Mouse (Mus musculus) embryonic facial prominence, embryonic 11.5 days (tissue): ENCODE measurements around the gene Lelp1. TPM values are rescaled to one million over a fixed set of nuclear protein-coding genes. Genes with fewer than 3 reads are reported as not detected.

Experiments used
- ATAC-seq: fragments of 200-750 bp; cut with Nextera tagmentation; replicated peaks from 2 replicates; pipeline ENCODE4 v1.8.0; 2017; ENCODE audit warnings: low read depth; ENCODE audit not compliant: insufficient number of reproducible peaks, low FRiP score, low TSS enrichment
- DNase-seq: peaks from one replicate; pipeline ENCODE4 v3.0.0-alpha.2; 2015; ENCODE audit warnings: low spot score
- H3K27ac ChIP-seq: fragments of 300-500 bp; sonication (generic); replicated peaks from 2 replicates; pipeline ENCODE4 v1.5.1; 2014; ENCODE audit warnings: mild to moderate bottlenecking, low read depth, low read length, control low read depth
- H3K27me3 ChIP-seq: fragments of 300-500 bp; sonication (generic); 2 replicates; pipeline ENCODE4 v1.6.1; 2014; ENCODE audit warnings: mild to moderate bottlenecking, low read length, moderate library complexity, mixed read lengths; ENCODE audit not compliant: control insufficient read depth, insufficient read depth
- H3K36me3 ChIP-seq: fragments of 300-500 bp; sonication (generic); replicated peaks from 2 replicates; pipeline ENCODE4 v1.6.1; 2014; ENCODE audit warnings: low read depth, mild to moderate bottlenecking, low read length, moderate library complexity, mixed read lengths; ENCODE audit not compliant: control insufficient read depth, insufficient read depth
- H3K4me1 ChIP-seq: fragments of 300-500 bp; sonication (generic); 2 replicates; pipeline ENCODE4 v1.6.1; 2014; ENCODE audit warnings: low read length, mixed read lengths; ENCODE audit not compliant: control insufficient read depth, insufficient read depth
- H3K4me2 ChIP-seq: fragments of 300-500 bp; sonication (generic); 2 replicates; pipeline ENCODE4 v1.6.1; 2014; ENCODE audit warnings: low read depth, mild to moderate bottlenecking, control low read depth, low read length, moderate library complexity
- H3K4me3 ChIP-seq: fragments of 300-500 bp; sonication (generic); 2 replicates; pipeline ENCODE4 v1.5.1; 2014; ENCODE audit warnings: low read depth, low read length, control low read depth
- H3K9ac ChIP-seq: fragments of 300-500 bp; sonication (generic); replicated peaks from 2 replicates; pipeline ENCODE4 v1.6.1; 2014; ENCODE audit warnings: mild to moderate bottlenecking, control low read depth, low read length
- H3K9me3 ChIP-seq: fragments of 300-500 bp; sonication (generic); replicated peaks from 2 replicates; pipeline ENCODE4 v1.6.1; 2016; ENCODE audit warnings: mild to moderate bottlenecking, low read length, inconsistent platforms, mixed read lengths; ENCODE audit not compliant: control insufficient read depth
- WGBS: fragments of 180-500 bp; shearing (Covaris S2); extraction: QIAGEN DNeasy Blood & Tissue Kit; methylation state at CpG from one replicate; pipeline ENCODE4 v1.1.7; 2014; 5-methylcytosine and 5-hydroxymethylcytosine counted together
- polyA plus RNA-seq: library from polyadenylated mRNA; unstranded; fragments of >200 nt; fragmentation: Nextera tagmentation; extraction: Ambion mirVana; gene quantifications from 2 replicates; pipeline ENCODE4 v1.2.1, GENCODE M21; 2014

Gene Lelp1
- polyA plus RNA-seq, 1 experiment from 2014 or later: not detected

- Histone ChIP-seq H3K27me3 (no peaks in the 10 kb centered on the region), H3K4me1 (no peaks in the 10 kb centered on the region), H3K4me2 (no peak overlapping the region), H3K9me3 (no peaks in the 10 kb centered on the region), H3K9ac (no peak overlapping the region), H3K4me3 (no peak overlapping the region), H3K36me3 (no peaks in the 10 kb centered on the region), H3K27ac (no peak overlapping the region)
- ATAC-seq: no peak
- no peak for DNase-seq
- WGBS: 83% methylated on average over 3 of the region's 3 CpGs
These were observed 21.6 kb downstream of the Lelp1 start for GRCm38 (mm10) chr3:92120902-92121301.

DNA sequence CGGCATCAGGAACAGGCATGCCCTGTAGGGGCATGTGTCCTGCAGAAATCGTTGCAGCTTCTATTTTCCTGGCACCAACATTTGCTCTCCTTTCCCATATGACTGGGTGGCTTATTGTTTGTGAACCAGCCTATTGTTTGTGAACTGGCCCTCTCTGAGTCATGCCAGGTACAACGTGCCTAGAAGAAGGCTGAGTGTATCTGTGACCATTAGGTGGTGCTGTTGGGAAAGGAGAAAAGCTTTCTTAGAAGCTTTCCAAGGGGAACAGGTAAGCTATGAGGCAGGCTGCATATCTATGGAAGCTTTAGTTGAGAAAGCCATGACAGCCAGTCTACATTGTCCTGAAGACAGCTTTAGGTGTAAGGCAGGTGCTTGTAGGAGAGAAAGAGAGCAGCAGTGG lies 24.6 kb downstream of the Lelp1 start:
- 36% methylated on average over 3 of the region's 3 CpGs for WGBS
- no peak overlapping the region for H3K4me3 ChIP-seq
- H3K27ac ChIP-seq: no peak overlapping the region
- H3K9me3 ChIP-seq: no peaks in the 10 kb centered on the region
- no peak for ATAC-seq
- peak; percentile 45 for DNase-seq
- no peak overlapping the region for H3K4me2 ChIP-seq
- H3K27me3 ChIP-seq: no peaks in the 10 kb centered on the region
- H3K36me3 ChIP-seq: no peaks in the 10 kb centered on the region
- H3K9ac ChIP-seq: no peak overlapping the region
- no peaks in the 10 kb centered on the region for H3K4me1 ChIP-seq

GRCm38 (mm10) chr3:92111526-92111925 lies 31.0 kb downstream of the Lelp1 start:
- H3K27me3 ChIP-seq: no peaks in the 10 kb centered on the region
- no peak overlapping the region for H3K4me3 ChIP-seq
- H3K4me1 ChIP-seq: no peaks in the 10 kb centered on the region
- DNase-seq (no peak), ATAC-seq (no peak)
- no peaks in the 10 kb centered on the region for H3K36me3 ChIP-seq
- H3K9ac ChIP-seq: no peak overlapping the region
- no peak overlapping the region for H3K27ac ChIP-seq
- H3K4me2 ChIP-seq: no peak overlapping the region
- H3K9me3 ChIP-seq: no peaks in the 10 kb centered on the region

- no peaks in the 10 kb centered on the region for H3K4me1 ChIP-seq
- no peak overlapping the region for H3K4me3 ChIP-seq
- no peak overlapping the region for H3K4me2 ChIP-seq
- no peaks in the 10 kb centered on the region for H3K27me3 ChIP-seq
- no peaks in the 10 kb centered on the region for H3K9me3 ChIP-seq
- no peak overlapping the region for H3K9ac ChIP-seq
- no peaks in the 10 kb centered on the region for H3K36me3 ChIP-seq
- no peak overlapping the region for H3K27ac ChIP-seq
- ATAC-seq (no peak), DNase-seq (peak; percentile 7)
These were observed 31.8 kb downstream of the Lelp1 start for GRCm38 (mm10) chr3:92110790-92111189.

GRCm38 (mm10) chr3:92106582-92106981 lies 36.0 kb downstream of the Lelp1 start:
- Histone ChIP-seq H3K9me3 (no peaks in the 10 kb centered on the region), H3K27me3 (no peaks in the 10 kb centered on the region), H3K4me1 (no peaks in the 10 kb centered on the region), H3K4me3 (no peak overlapping the region), H3K9ac (no peak overlapping the region), H3K27ac (no peak overlapping the region), H3K4me2 (no peak overlapping the region), H3K36me3 (no peaks in the 10 kb centered on the region)
- ATAC-seq (no peak; the same call in 1 of the 2 replicates), DNase-seq (peak; percentile 53)
- 9% methylated on average over 6 of the region's 6 CpGs for WGBS

Other genes with a start within 250 kb of the Lelp1 start
- gene Pglyrp3, start 128.2 kb downstream of the Lelp1 start, polyA plus RNA-seq: not detected in 2 replicates
- gene Lor, start 59.6 kb downstream of the Lelp1 start, polyA plus RNA-seq: 0.31 and 0.69 TPM in 2 replicates
- not detected in 2 replicates for gene Prr9, start 18.8 kb downstream of the Lelp1 start, polyA plus RNA-seq
- not detected in 2 replicates for gene Sprr2a1, start 73.1 kb upstream of the Lelp1 start, polyA plus RNA-seq
- gene Sprr2a2, start 73.2 kb upstream of the Lelp1 start, polyA plus RNA-seq: not detected in 2 replicates
- gene Sprr2a3, start 142.7 kb upstream of the Lelp1 start, polyA plus RNA-seq: not detected in 2 replicates
- gene Sprr2b, start 173.9 kb upstream of the Lelp1 start, polyA plus RNA-seq: not detected in 2 replicates
- gene Sprr2d, start 196.4 kb upstream of the Lelp1 start, polyA plus RNA-seq: not detected in 2 replicates
- not detected in 2 replicates for gene Sprr2e, start 209.4 kb upstream of the Lelp1 start, polyA plus RNA-seq
- not detected in 2 replicates for gene Sprr2f, start 222.4 kb upstream of the Lelp1 start, polyA plus RNA-seq
- not detected in 2 replicates for gene Sprr2h, start 242.9 kb upstream of the Lelp1 start, polyA plus RNA-seq